Mouse (Mus musculus): ENCODE data around the gene Pex12. TPM values are rescaled to one million over a fixed set of nuclear protein-coding genes. Genes with fewer than 3 reads are reported as not detected.
"Not testable (repeated sequence)": the region's sequence is repeated elsewhere in the genome, so short reads cannot be mapped to it uniquely, and the experiment has no call there.

Pex12 gene
- total RNA-seq (2014; rRNA removed; ENCODE audit: low replicate concordance) = 2.6 and 3.6 TPM in 2 replicates
- 8.3 and 9.3 TPM in 2 replicates for polyA plus RNA-seq (2015; fragmentation: Nextera tagmentation; extraction: Ambion mirVana)

DNA sequence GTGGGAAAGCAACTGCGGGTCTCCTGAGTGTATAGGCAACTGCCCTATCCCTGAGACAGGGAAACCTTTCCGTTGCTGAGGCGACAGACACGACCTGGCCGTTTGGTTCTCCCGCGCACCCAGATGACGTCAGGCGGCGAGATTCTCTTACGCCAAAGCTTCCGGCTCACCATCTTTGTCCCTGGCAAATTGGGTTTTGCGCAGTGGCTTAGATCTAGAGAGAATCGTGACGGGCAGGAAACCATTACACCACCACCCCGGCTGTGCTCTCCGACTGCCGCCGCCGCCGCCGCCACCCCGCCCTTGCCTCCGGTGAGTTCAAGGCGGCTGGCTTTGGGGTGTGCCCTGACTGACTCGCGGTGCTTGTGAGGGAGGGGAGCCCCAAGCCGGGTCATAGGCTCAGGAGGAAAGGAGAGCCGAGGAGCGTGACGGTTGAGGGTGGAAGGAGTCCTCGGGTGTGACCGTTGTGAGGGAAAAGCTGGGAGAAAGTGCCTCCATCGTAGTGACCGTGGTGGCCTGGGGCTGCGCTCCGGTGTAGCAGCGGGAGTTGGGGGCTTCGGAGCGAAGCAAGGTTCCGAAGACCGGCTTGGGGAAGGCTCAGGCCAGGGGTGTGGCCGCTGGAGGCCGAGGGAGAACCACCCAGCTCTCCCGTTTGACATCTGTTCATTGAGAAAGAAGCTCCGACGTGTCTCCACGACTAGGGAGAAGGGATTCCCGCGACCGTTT lies at the start of gene Pex12:
TSS of gene Pex12 (minus strand) at position 61 of the 726 bp plus-strand sequence.
- WGBS = 0% methylated on average over 51 of the region's 51 CpGs
- Histone ChIP-seq H3K4me2 (ENCODE audit: low read depth, low read length) (peak within 1 kb of the TSS; percentile 74), H3K27me3 (ENCODE audit: control insufficient read depth, insufficient read depth, low read length) (no peaks in the 10 kb centered on the region), H3K9me3 (replicated peaks; ENCODE audit: control insufficient read depth, low read length) (no peaks in the 10 kb centered on the region), H3K27ac (ENCODE audit: low read depth) (peak within 1 kb of the TSS; percentile 92), H3K4me1 (ENCODE audit: control insufficient read depth, insufficient read depth) (peaks cover 29% of the 10 kb centered on the region), H3K4me3 (ENCODE audit: low read depth, low read length) (peak within 1 kb of the TSS; percentile 77), H3K9ac (replicated peaks; ENCODE audit: low read depth, low read length) (peak within 1 kb of the TSS; percentile 91), H3K36me3 (replicated peaks; ENCODE audit: control insufficient read depth, insufficient read depth, low read length) (no peaks in the 10 kb centered on the region)
- peak; percentile 95 for DNase-seq (ENCODE audit: low spot score)
- TF ChIP-seq EP300 (IDR thresholded peaks at IDR 0.05; ENCODE audit: low read depth) (peak; percentile 41; the same call in 1 of the 2 replicates), CTCF (IDR thresholded peaks at IDR 0.05; ENCODE audit: low read depth) (no peak; the same call in 1 of the 2 replicates)
- peak; percentile 73 for ATAC-seq (ENCODE audit: insufficient read depth, low read depth)

DNA sequence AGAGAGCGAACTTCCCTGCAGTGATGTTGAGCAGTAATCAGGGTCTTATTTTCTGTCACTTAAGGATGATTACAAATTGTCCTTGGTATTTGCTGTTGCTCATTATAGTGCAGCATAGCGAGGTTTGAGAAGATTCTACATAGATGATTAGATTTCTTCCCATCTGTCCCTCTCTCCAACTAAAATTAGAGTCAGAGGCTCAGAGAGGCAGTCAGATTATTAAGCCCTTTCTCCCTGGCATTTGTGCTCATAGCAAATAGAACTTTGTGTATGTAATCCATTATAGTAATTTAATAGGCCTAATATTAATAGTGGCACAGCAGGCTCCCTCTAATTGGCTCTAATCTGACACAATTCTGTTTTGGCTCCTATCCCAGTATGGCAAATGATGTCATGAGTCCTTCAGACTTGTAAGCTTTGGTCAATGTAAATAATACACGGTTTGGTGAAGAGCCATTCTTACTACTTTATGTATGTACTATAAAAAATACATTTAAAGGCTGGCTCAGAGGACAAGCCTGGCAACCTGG lies 39.4 kb upstream of the Pex12 start:
- H3K36me3 ChIP-seq (replicated peaks; ENCODE audit: control insufficient read depth, insufficient read depth, low read length) = peaks cover 86% of the 10 kb centered on the region
- no peak overlapping the region for H3K9ac ChIP-seq (replicated peaks; ENCODE audit: low read depth, low read length)
- no peak overlapping the region for H3K4me2 ChIP-seq (ENCODE audit: low read depth, low read length)
- ATAC-seq (ENCODE audit: insufficient read depth, low read depth) = no peak
- no peak overlapping the region for H3K27ac ChIP-seq (ENCODE audit: low read depth)
- no peak for DNase-seq (ENCODE audit: low spot score)
- H3K9me3 ChIP-seq (replicated peaks; ENCODE audit: control insufficient read depth, low read length) = no peaks in the 10 kb centered on the region
- H3K4me3 ChIP-seq (ENCODE audit: low read depth, low read length) = no peak overlapping the region
- no peaks in the 10 kb centered on the region for H3K27me3 ChIP-seq (ENCODE audit: control insufficient read depth, insufficient read depth, low read length)
- H3K4me1 ChIP-seq (ENCODE audit: control insufficient read depth, insufficient read depth) = no peaks in the 10 kb centered on the region
- WGBS = 75% methylated on average over 3 of the region's 3 CpGs
- TF ChIP-seq EP300 (IDR thresholded peaks at IDR 0.05; ENCODE audit: low read depth) = no peak
- no peak for TF ChIP-seq CTCF (IDR thresholded peaks at IDR 0.05; ENCODE audit: low read depth)

DNA sequence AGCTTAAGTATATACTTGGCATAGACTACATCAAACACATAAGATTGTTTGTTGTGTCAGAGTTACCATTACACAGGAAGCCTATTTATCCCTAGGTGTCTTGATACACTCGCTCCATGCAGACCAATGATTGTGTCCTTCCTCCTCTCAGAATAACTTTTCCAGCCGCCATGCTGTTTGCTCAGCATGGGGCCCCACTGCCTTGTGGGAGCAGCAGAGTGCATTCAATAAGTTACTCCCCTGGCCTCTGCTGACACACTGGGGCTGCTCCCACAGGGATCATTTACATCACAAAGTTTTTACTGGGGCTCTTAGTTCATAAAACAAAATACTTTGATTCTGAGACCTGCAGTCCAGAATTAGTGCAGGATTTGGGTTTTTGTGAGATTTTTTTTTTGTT lies 37.3 kb upstream of the Pex12 start:
- no peak for ATAC-seq (ENCODE audit: insufficient read depth, low read depth)
- no peak overlapping the region for H3K27ac ChIP-seq (ENCODE audit: low read depth)
- 82% methylated on average over 2 of the region's 2 CpGs for WGBS
- no peaks in the 10 kb centered on the region for H3K9me3 ChIP-seq (replicated peaks; ENCODE audit: control insufficient read depth, low read length)
- DNase-seq (ENCODE audit: low spot score) = no peak
- H3K27me3 ChIP-seq (ENCODE audit: control insufficient read depth, insufficient read depth, low read length) = no peaks in the 10 kb centered on the region
- H3K4me1 ChIP-seq (ENCODE audit: control insufficient read depth, insufficient read depth) = no peaks in the 10 kb centered on the region
- H3K4me3 ChIP-seq (ENCODE audit: low read depth, low read length) = no peak overlapping the region
- H3K9ac ChIP-seq (replicated peaks; ENCODE audit: low read depth, low read length) = no peak overlapping the region
- peaks cover 89% of the 10 kb centered on the region for H3K36me3 ChIP-seq (replicated peaks; ENCODE audit: control insufficient read depth, insufficient read depth, low read length)
- TF ChIP-seq CTCF (IDR thresholded peaks at IDR 0.05; ENCODE audit: low read depth) = no peak
- no peak for TF ChIP-seq EP300 (IDR thresholded peaks at IDR 0.05; ENCODE audit: low read depth)
- no peak overlapping the region for H3K4me2 ChIP-seq (ENCODE audit: low read depth, low read length)

DNA sequence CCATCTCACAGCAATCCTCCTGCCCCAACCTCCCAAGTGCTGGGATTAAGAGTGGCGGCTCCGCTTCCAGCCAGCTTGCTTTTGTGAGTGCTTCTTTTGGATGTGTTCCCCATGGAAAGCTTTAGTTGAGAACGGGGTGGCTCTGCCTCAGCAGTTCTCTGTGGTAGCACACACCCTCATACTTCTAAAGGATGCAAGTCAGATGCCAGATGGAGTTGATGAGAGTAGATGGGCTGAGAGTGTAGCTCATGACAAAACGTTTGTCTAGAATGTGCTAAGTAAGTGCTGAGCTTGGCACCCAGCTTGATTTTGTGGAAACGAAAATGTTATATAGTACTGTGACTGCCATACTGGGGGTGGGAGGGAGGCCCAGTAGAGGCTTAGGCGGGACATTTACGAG lies 33.4 kb upstream of the Pex12 start:
- no peaks in the 10 kb centered on the region for H3K27me3 ChIP-seq (ENCODE audit: control insufficient read depth, insufficient read depth, low read length)
- no peaks in the 10 kb centered on the region for H3K4me1 ChIP-seq (ENCODE audit: control insufficient read depth, insufficient read depth)
- H3K4me2 ChIP-seq (ENCODE audit: low read depth, low read length) = no peak overlapping the region
- peaks cover 82% of the 10 kb centered on the region for H3K36me3 ChIP-seq (replicated peaks; ENCODE audit: control insufficient read depth, insufficient read depth, low read length)
- no peak for TF ChIP-seq EP300 (IDR thresholded peaks at IDR 0.05; ENCODE audit: low read depth)
- no peak for TF ChIP-seq CTCF (IDR thresholded peaks at IDR 0.05; ENCODE audit: low read depth)
- H3K9me3 ChIP-seq (replicated peaks; ENCODE audit: control insufficient read depth, low read length) = no peaks in the 10 kb centered on the region
- 83% methylated on average over 7 of the region's 7 CpGs for WGBS
- ATAC-seq (ENCODE audit: insufficient read depth, low read depth) (no peak), DNase-seq (ENCODE audit: low spot score) (no peak)
- no peak overlapping the region for H3K9ac ChIP-seq (replicated peaks; ENCODE audit: low read depth, low read length)
- H3K27ac ChIP-seq (ENCODE audit: low read depth) = no peak overlapping the region
- no peak overlapping the region for H3K4me3 ChIP-seq (ENCODE audit: low read depth, low read length)

DNA sequence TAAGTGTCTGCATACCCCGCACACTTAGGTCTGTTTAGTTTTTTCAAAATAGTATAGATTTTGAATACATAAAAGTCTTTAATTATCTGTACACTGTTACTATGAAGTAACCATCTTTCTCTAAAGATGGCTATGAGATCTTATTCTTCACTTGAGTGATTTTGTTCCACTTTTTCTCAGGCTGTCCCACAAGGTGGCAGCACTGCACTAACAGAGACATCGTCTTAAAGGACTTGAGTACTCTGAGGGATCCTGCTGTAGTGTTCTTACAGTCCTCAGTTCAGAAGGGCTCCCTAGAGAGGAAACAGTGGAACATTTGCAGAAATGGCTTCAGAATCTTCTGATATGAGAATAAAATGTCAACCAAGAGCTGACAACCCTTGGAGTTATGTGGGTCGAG lies 25.0 kb upstream of the Pex12 start:
- Histone ChIP-seq H3K4me1 (ENCODE audit: control insufficient read depth, insufficient read depth) (no peaks in the 10 kb centered on the region), H3K36me3 (replicated peaks; ENCODE audit: control insufficient read depth, insufficient read depth, low read length) (peaks cover 81% of the 10 kb centered on the region), H3K9me3 (replicated peaks; ENCODE audit: control insufficient read depth, low read length) (no peaks in the 10 kb centered on the region), H3K27ac (ENCODE audit: low read depth) (no peak overlapping the region), H3K27me3 (ENCODE audit: control insufficient read depth, insufficient read depth, low read length) (no peaks in the 10 kb centered on the region), H3K4me3 (ENCODE audit: low read depth, low read length) (no peak overlapping the region), H3K4me2 (ENCODE audit: low read depth, low read length) (no peak overlapping the region), H3K9ac (replicated peaks; ENCODE audit: low read depth, low read length) (no peak overlapping the region)
- peak; percentile 16 for DNase-seq (ENCODE audit: low spot score)
- no peak for ATAC-seq (ENCODE audit: insufficient read depth, low read depth)
- 60% methylated on average over 3 of the region's 3 CpGs for WGBS
- TF ChIP-seq EP300 (IDR thresholded peaks at IDR 0.05; ENCODE audit: low read depth) (no peak), CTCF (IDR thresholded peaks at IDR 0.05; ENCODE audit: low read depth) (peak; percentile 61)

DNA sequence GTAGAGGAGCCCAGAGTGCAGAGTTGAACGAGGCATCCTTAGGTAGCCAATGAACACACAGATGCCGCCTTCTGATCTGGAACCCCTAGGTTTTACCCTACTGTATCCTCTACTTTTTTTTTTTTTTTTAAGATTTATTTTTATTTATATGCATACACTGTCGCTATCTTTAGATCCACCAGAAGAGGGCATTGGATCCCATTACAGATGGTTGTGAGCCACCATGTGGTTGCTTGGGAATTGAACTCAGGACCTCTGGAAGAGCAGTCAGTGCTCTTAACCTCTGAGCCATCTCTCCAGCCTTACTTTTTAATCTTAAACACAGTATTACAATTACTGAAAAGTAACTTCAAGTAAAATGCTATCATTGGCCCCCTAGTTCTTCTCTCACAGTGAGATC lies 24.3 kb upstream of the Pex12 start:
- H3K27me3 ChIP-seq (ENCODE audit: control insufficient read depth, insufficient read depth, low read length); H3K4me3 ChIP-seq (ENCODE audit: low read depth, low read length); H3K4me2 ChIP-seq (ENCODE audit: low read depth, low read length); ATAC-seq (ENCODE audit: insufficient read depth, low read depth); H3K9ac ChIP-seq (replicated peaks; ENCODE audit: low read depth, low read length); DNase-seq (ENCODE audit: low spot score); H3K9me3 ChIP-seq (replicated peaks; ENCODE audit: control insufficient read depth, low read length); H3K4me1 ChIP-seq (ENCODE audit: control insufficient read depth, insufficient read depth); H3K27ac ChIP-seq (ENCODE audit: low read depth): not testable (repeated sequence)
- 87% methylated on average over 3 of the region's 3 CpGs for WGBS
- H3K36me3 ChIP-seq (replicated peaks; ENCODE audit: control insufficient read depth, insufficient read depth, low read length) = peaks cover 88% of the 10 kb centered on the region
